Mouse (Mus musculus): Measurements from ENCODE around the gene Pds5b. TPM values are rescaled to one million over a fixed set of nuclear protein-coding genes. Genes with fewer than 3 reads are reported as not detected.
"Not testable (repeated sequence)": the region's sequence is repeated elsewhere in the genome, so short reads cannot be mapped to it uniquely, and the experiment has no call there.

The Pds5b gene
- polyA plus RNA-seq, 1 experiment from 2014 or later = 52.2 TPM

GRCm38 (mm10) chr5:150673880-150674621 lies 512 bp downstream of the Pds5b start:
- Histone ChIP-seq H3K9ac (replicated peaks; ENCODE audit: low read depth, low read length) (peak overlapping the region; percentile 94), H3K9me3 (ENCODE audit: control insufficient read depth, low read length) (no peaks in the 10 kb centered on the region), H3K27me3 (ENCODE audit: control insufficient read depth, insufficient read depth, low read length) (no peaks in the 10 kb centered on the region; the same call in 1 of the 2 replicates), H3K27ac (ENCODE audit: low read depth, low read length) (peak overlapping the region; percentile 97), H3K4me2 (ENCODE audit: low read depth, low read length) (peak overlapping the region; percentile 57), H3K4me1 (ENCODE audit: control insufficient read depth, insufficient read depth, low read length) (peaks cover 8% of the 10 kb centered on the region), H3K4me3 (ENCODE audit: low read depth, low read length) (peak overlapping the region; percentile 81), H3K36me3 (ENCODE audit: control insufficient read depth, insufficient read depth, low read length) (no peaks in the 10 kb centered on the region)
- 1% methylated on average over 67 of the region's 91 CpGs for WGBS
- peak; percentile 65 for ATAC-seq (ENCODE audit: low read depth)

DNA sequence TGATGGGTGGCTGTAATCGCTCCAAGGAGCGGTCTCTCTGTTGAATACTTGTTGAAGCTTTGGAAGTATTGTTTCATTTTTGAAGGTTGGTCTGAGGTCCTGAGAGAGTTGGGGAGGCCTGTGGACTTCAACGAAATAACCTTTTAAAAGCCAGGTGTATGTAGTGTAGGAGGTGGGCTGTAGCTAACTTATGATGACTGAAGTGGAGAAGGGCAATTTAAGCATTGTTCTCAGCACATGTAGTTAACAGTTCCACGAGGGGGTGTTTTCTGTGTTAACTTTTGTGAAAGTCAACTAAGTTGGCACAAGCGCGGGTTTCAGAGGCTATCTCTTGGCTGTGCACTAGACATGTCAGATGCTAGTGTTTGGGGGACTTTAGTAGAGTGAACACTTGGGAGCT lies 1.3 kb downstream of the Pds5b start:
- Histone ChIP-seq H3K4me1 (ENCODE audit: control insufficient read depth, insufficient read depth, low read length) (peaks cover 8% of the 10 kb centered on the region), H3K27ac (ENCODE audit: low read depth, low read length) (no peak overlapping the region), H3K36me3 (ENCODE audit: control insufficient read depth, insufficient read depth, low read length) (no peaks in the 10 kb centered on the region), H3K9me3 (ENCODE audit: control insufficient read depth, low read length) (no peaks in the 10 kb centered on the region), H3K4me2 (ENCODE audit: low read depth, low read length) (peak overlapping the region; percentile 57), H3K4me3 (ENCODE audit: low read depth, low read length) (peak overlapping the region; percentile 81), H3K9ac (replicated peaks; ENCODE audit: low read depth, low read length) (peak overlapping the region; percentile 94; the same call in 1 of the 2 replicates), H3K27me3 (ENCODE audit: control insufficient read depth, insufficient read depth, low read length) (no peaks in the 10 kb centered on the region; the same call in 1 of the 2 replicates)
- WGBS = 49% methylated on average over 6 of the region's 6 CpGs
- no peak for ATAC-seq (ENCODE audit: low read depth)

- H3K36me3 ChIP-seq (ENCODE audit: control insufficient read depth, insufficient read depth, low read length); H3K4me3 ChIP-seq (ENCODE audit: low read depth, low read length); H3K4me2 ChIP-seq (ENCODE audit: low read depth, low read length); H3K9ac ChIP-seq (replicated peaks; ENCODE audit: low read depth, low read length); H3K4me1 ChIP-seq (ENCODE audit: control insufficient read depth, insufficient read depth, low read length); ATAC-seq (ENCODE audit: low read depth); H3K27ac ChIP-seq (ENCODE audit: low read depth, low read length); H3K27me3 ChIP-seq (ENCODE audit: control insufficient read depth, insufficient read depth, low read length); H3K9me3 ChIP-seq (ENCODE audit: control insufficient read depth, low read length): not testable (repeated sequence)
- 98% methylated on average over 6 of the region's 6 CpGs for WGBS
Measured at GRCm38 (mm10) chr5:150682862-150683261, 9.3 kb downstream of the Pds5b start.

- ATAC-seq (ENCODE audit: low read depth) = no peak
- Histone ChIP-seq H3K4me3 (ENCODE audit: low read depth, low read length) (no peak overlapping the region), H3K4me1 (ENCODE audit: control insufficient read depth, insufficient read depth, low read length) (no peaks in the 10 kb centered on the region), H3K9me3 (ENCODE audit: control insufficient read depth, low read length) (no peaks in the 10 kb centered on the region), H3K36me3 (ENCODE audit: control insufficient read depth, insufficient read depth, low read length) (no peaks in the 10 kb centered on the region), H3K27ac (ENCODE audit: low read depth, low read length) (no peak overlapping the region), H3K9ac (replicated peaks; ENCODE audit: low read depth, low read length) (no peak overlapping the region), H3K4me2 (ENCODE audit: low read depth, low read length) (no peak overlapping the region), H3K27me3 (ENCODE audit: control insufficient read depth, insufficient read depth, low read length) (no peaks in the 10 kb centered on the region)
Measured at GRCm38 (mm10) chr5:150690685-150691084, 17.1 kb downstream of the Pds5b start.

DNA sequence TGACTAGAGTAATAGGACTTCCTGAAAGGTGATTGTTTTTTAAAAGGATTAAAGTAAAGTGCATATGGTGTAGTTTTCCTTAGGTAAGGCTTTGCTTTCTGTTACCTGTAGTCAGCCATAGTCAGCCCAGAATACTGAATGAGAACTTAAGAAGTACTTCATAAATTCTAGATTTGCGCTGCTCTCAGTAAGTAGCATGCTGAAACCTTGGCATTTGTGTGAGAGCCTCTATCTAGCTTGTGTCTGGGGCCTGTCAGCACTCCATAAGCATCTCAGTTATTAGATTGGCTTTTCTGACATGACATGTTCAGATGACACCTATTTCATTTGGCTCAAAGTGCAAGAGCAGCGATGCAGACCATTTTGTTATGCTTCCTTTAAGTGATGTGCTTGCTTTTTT lies 19.7 kb downstream of the Pds5b start:
- Histone ChIP-seq H3K27ac (ENCODE audit: low read depth, low read length) (no peak overlapping the region), H3K4me1 (ENCODE audit: control insufficient read depth, insufficient read depth, low read length) (no peaks in the 10 kb centered on the region), H3K36me3 (ENCODE audit: control insufficient read depth, insufficient read depth, low read length) (no peaks in the 10 kb centered on the region), H3K27me3 (ENCODE audit: control insufficient read depth, insufficient read depth, low read length) (no peaks in the 10 kb centered on the region), H3K4me2 (ENCODE audit: low read depth, low read length) (no peak overlapping the region), H3K9ac (replicated peaks; ENCODE audit: low read depth, low read length) (no peak overlapping the region), H3K4me3 (ENCODE audit: low read depth, low read length) (no peak overlapping the region), H3K9me3 (ENCODE audit: control insufficient read depth, low read length) (no peaks in the 10 kb centered on the region)
- no peak for ATAC-seq (ENCODE audit: low read depth)
- 95% methylated on average over 2 of the region's 2 CpGs for WGBS

DNA sequence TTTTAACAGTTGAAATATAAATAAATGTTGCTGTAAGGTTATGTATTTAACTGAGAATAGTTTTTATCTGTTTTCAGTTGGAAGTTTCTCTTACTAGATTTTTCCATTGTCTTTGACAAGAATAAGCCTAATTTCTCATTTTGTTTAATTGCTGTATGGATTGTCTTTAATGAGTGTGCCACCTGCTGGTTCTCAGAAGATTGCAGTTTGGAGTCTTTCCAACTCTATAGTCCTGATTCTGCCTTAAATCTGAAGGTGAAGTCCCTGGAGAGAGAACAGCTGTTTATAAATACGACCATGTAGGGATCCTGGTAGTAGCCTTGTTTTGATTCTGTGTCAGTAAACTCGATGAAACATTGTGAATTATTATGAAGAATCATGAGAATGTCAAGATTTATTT lies 29.2 kb downstream of the Pds5b start:
- ATAC-seq (ENCODE audit: low read depth) = no peak
- Histone ChIP-seq H3K27ac (ENCODE audit: low read depth, low read length) (no peak overlapping the region), H3K27me3 (ENCODE audit: control insufficient read depth, insufficient read depth, low read length) (no peaks in the 10 kb centered on the region), H3K36me3 (ENCODE audit: control insufficient read depth, insufficient read depth, low read length) (no peaks in the 10 kb centered on the region), H3K9ac (replicated peaks; ENCODE audit: low read depth, low read length) (no peak overlapping the region), H3K4me2 (ENCODE audit: low read depth, low read length) (no peak overlapping the region), H3K4me3 (ENCODE audit: low read depth, low read length) (no peak overlapping the region), H3K4me1 (ENCODE audit: control insufficient read depth, insufficient read depth, low read length) (no peaks in the 10 kb centered on the region), H3K9me3 (ENCODE audit: control insufficient read depth, low read length) (no peaks in the 10 kb centered on the region)
- 45% methylated on average over 2 of the region's 2 CpGs for WGBS

- H3K36me3 ChIP-seq (ENCODE audit: control insufficient read depth, insufficient read depth, low read length); ATAC-seq (ENCODE audit: low read depth); H3K27ac ChIP-seq (ENCODE audit: low read depth, low read length); H3K4me2 ChIP-seq (ENCODE audit: low read depth, low read length); H3K9me3 ChIP-seq (ENCODE audit: control insufficient read depth, low read length); H3K27me3 ChIP-seq (ENCODE audit: control insufficient read depth, insufficient read depth, low read length); H3K9ac ChIP-seq (replicated peaks; ENCODE audit: low read depth, low read length); H3K4me1 ChIP-seq (ENCODE audit: control insufficient read depth, insufficient read depth, low read length); H3K4me3 ChIP-seq (ENCODE audit: low read depth, low read length): not testable (repeated sequence)
- WGBS = 90% methylated on average over 1 of the region's 1 CpGs
Measured at GRCm38 (mm10) chr5:150706651-150707050, 33.1 kb downstream of the Pds5b start.

DNA sequence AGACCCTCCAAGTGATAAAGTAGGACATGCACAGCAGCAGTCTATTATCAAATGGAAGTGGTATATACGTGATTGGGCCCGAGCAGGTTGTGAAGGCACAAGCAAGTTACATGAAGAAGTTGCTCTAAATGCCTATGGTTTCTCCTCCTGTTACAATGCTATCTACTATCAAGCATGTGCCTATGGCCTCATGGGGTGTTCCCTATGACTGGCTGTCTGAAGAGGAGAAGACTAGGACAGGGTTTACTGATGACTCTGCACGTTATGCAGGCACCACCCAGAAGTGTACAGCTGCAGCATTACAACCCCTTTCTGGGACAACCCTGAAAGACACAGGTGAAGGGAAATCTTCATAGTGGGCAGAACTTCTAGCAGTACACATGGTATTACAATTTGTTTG lies 33.6 kb downstream of the Pds5b start:
- H3K27ac ChIP-seq (ENCODE audit: low read depth, low read length); H3K36me3 ChIP-seq (ENCODE audit: control insufficient read depth, insufficient read depth, low read length); H3K4me3 ChIP-seq (ENCODE audit: low read depth, low read length); H3K9me3 ChIP-seq (ENCODE audit: control insufficient read depth, low read length); H3K4me1 ChIP-seq (ENCODE audit: control insufficient read depth, insufficient read depth, low read length); H3K27me3 ChIP-seq (ENCODE audit: control insufficient read depth, insufficient read depth, low read length); H3K9ac ChIP-seq (replicated peaks; ENCODE audit: low read depth, low read length); ATAC-seq (ENCODE audit: low read depth); H3K4me2 ChIP-seq (ENCODE audit: low read depth, low read length): not testable (repeated sequence)
- 98% methylated on average over 3 of the region's 3 CpGs for WGBS

GRCm38 (mm10) chr5:150711503-150711902 lies 38.0 kb downstream of the Pds5b start:
- no peaks in the 10 kb centered on the region for H3K36me3 ChIP-seq (ENCODE audit: control insufficient read depth, insufficient read depth, low read length)
- no peaks in the 10 kb centered on the region for H3K27me3 ChIP-seq (ENCODE audit: control insufficient read depth, insufficient read depth, low read length)
- H3K9me3 ChIP-seq (ENCODE audit: control insufficient read depth, low read length) = no peaks in the 10 kb centered on the region
- 93% methylated on average over 4 of the region's 4 CpGs for WGBS
- no peak overlapping the region for H3K27ac ChIP-seq (ENCODE audit: low read depth, low read length)
- H3K9ac ChIP-seq (replicated peaks; ENCODE audit: low read depth, low read length) = no peak overlapping the region
- no peak for ATAC-seq (ENCODE audit: low read depth)
- no peak overlapping the region for H3K4me3 ChIP-seq (ENCODE audit: low read depth, low read length)
- H3K4me2 ChIP-seq (ENCODE audit: low read depth, low read length) = no peak overlapping the region
- H3K4me1 ChIP-seq (ENCODE audit: control insufficient read depth, insufficient read depth, low read length) = 0 out of 2 replicates have a peak, but pooled peaks cover 2% of the 10 kb centered on the region

Data from neural tube, embryonic 14.5 days (tissue).